Mouse (Mus musculus): ENCODE measurements around the gene Chpt1.

DNA sequence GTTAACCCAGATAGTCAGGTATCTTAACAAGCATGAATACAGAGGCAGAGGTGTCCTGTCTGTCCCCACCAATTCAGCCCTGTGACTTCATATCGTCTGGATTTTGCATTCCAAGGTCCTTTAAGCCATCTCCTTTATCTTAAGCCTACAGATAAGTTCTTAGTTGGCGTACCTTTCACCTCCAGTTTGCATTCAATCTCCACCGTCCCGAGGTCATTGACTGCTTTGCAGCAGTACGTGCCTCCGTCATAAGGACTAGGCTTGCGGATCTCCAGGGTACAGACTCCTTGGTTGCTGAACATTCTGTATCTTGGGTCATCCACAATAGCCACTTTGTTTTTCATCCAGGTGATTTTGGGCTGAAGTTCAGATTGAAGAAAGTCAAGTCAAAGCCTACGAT lies 18.9 kb upstream of the Chpt1 start:
- no peak for TF ChIP-seq POLR2A (IDR thresholded peaks at IDR 0.05; ENCODE audit: extremely low read depth, insufficient read depth, low read length)
- TF ChIP-seq CTCF (IDR thresholded peaks at IDR 0.05; ENCODE audit: extremely low read depth, insufficient read depth, low read length) = no peak

Data from cortical plate, adult 2 months (tissue).